Mouse (Mus musculus) retina, adult 2 months (tissue): ENCODE measurements around the gene Sec16a.

Experiments used
- DNase-seq: peaks from one replicate; pipeline ENCODE4 v3.0.0-alpha.2; 2012; ENCODE audit warnings: low read depth, low spot score

Sec16a gene

GRCm38 (mm10) chr2:26474789-26475504 is 29.9 kb upstream of the Sec16a start:
- no peak for DNase-seq

GRCm38 (mm10) chr2:26472312-26473090 is 27.5 kb upstream of the Sec16a start:
- no peak for DNase-seq

GRCm38 (mm10) chr2:26471652-26472285 is 26.8 kb upstream of the Sec16a start:
- no peak for DNase-seq

- DNase-seq = no peak
Observed at GRCm38 (mm10) chr2:26470967-26471366, 26.0 kb upstream of the Sec16a start.

- DNase-seq = no peak
Observed at GRCm38 (mm10) chr2:26468376-26468775, 23.4 kb upstream of the Sec16a start.

GRCm38 (mm10) chr2:26463412-26463811 is 18.4 kb upstream of the Sec16a start:
- no peak for DNase-seq

GRCm38 (mm10) chr2:26462980-26463379 is 18.0 kb upstream of the Sec16a start:
- no peak for DNase-seq

GRCm38 (mm10) chr2:26461667-26462066 is 16.7 kb upstream of the Sec16a start:
- no peak for DNase-seq

- DNase-seq = no peak
Observed at GRCm38 (mm10) chr2:26460837-26461236, 15.8 kb upstream of the Sec16a start.

- DNase-seq = no peak
Observed at GRCm38 (mm10) chr2:26460097-26460646, 15.2 kb upstream of the Sec16a start.

GRCm38 (mm10) chr2:26459478-26459877 is 14.5 kb upstream of the Sec16a start:
- DNase-seq = no peak

GRCm38 (mm10) chr2:26458402-26459124 is 13.5 kb upstream of the Sec16a start:
- no peak for DNase-seq

- DNase-seq = peak; percentile 45
Observed at GRCm38 (mm10) chr2:26449121-26450060, 4.4 kb upstream of the Sec16a start.

- DNase-seq = no peak
Observed at GRCm38 (mm10) chr2:26447451-26447850, 2.4 kb upstream of the Sec16a start.

- no peak for DNase-seq
Observed at GRCm38 (mm10) chr2:26446671-26447070, 1.7 kb upstream of the Sec16a start.

GRCm38 (mm10) chr2:26445666-26446445 is 840 bp upstream of the Sec16a start:
- DNase-seq = no peak

- no peak for DNase-seq
Observed at GRCm38 (mm10) chr2:26444368-26444767, 648 bp downstream of the Sec16a start.

- DNase-seq = no peak
Observed at GRCm38 (mm10) chr2:26443876-26444275, 1.1 kb downstream of the Sec16a start.

- no peak for DNase-seq
Observed at GRCm38 (mm10) chr2:26442843-26443242, 2.2 kb downstream of the Sec16a start.

- no peak for DNase-seq
Observed at GRCm38 (mm10) chr2:26441688-26442087, 3.3 kb downstream of the Sec16a start.
